Mouse (Mus musculus) liver, embryonic 13.5 days (tissue): Measurements from ENCODE around the gene Tmcc3. TPM values are rescaled to one million over a fixed set of nuclear protein-coding genes. Genes with fewer than 3 reads are reported as not detected.
"Not testable (repeated sequence)": the region's sequence is repeated elsewhere in the genome, so short reads cannot be mapped to it uniquely, and the experiment has no call there.

Experiments
- ATAC-seq: fragments of 200-750 bp; cut with Nextera tagmentation; 2 replicates; pipeline ENCODE4 v1.8.0; 2017; ENCODE audit warnings: low read depth, mild to moderate bottlenecking, moderate number of reproducible peaks, moderate library complexity
- DNase-seq: peaks from one replicate; pipeline ENCODE4 v3.0.0; 2022
- H3K27ac ChIP-seq: fragments of 300-500 bp; sonication (generic); 2 replicates; pipeline ENCODE4 v1.5.1; 2015; ENCODE audit warnings: moderate library complexity, mild to moderate bottlenecking, inconsistent platforms
- H3K27me3 ChIP-seq: fragments of 300-500 bp; sonication (generic); 2 replicates; pipeline ENCODE4 v1.6.1; 2015; ENCODE audit warnings: mild to moderate bottlenecking, inconsistent platforms
- H3K36me3 ChIP-seq: fragments of 300-500 bp; sonication (generic); 2 replicates; pipeline ENCODE4 v1.6.1; 2015; ENCODE audit warnings: mild to moderate bottlenecking, inconsistent platforms
- H3K4me1 ChIP-seq: fragments of 300-500 bp; sonication (generic); replicated peaks from 2 replicates; pipeline ENCODE4 v1.6.1; 2015; ENCODE audit warnings: inconsistent platforms
- H3K4me2 ChIP-seq: fragments of 300-500 bp; sonication (generic); 2 replicates; pipeline ENCODE4 v1.6.1; 2015; ENCODE audit warnings: inconsistent platforms, mild to moderate bottlenecking, moderate library complexity
- H3K4me3 ChIP-seq: fragments of 300-500 bp; sonication (generic); replicated peaks from 2 replicates; pipeline ENCODE4 v1.5.1; 2015; ENCODE audit warnings: mild to moderate bottlenecking, inconsistent platforms
- H3K9ac ChIP-seq: fragments of 300-500 bp; sonication (generic); 2 replicates; pipeline ENCODE4 v1.6.1; 2015; ENCODE audit warnings: mild to moderate bottlenecking, inconsistent platforms
- H3K9me3 ChIP-seq: fragments of 300-500 bp; sonication (generic); replicated peaks from 2 replicates; pipeline ENCODE4 v1.6.1; 2016; ENCODE audit warnings: inconsistent platforms
- WGBS: fragments of 180-500 bp; shearing (Covaris S2); methylation state at CpG from one replicate; pipeline ENCODE4 v1.1.7; 2015; ENCODE audit not compliant: insufficient replicate concordance; 5-methylcytosine and 5-hydroxymethylcytosine counted together
- polyA plus RNA-seq: library from polyadenylated mRNA; unstranded; fragments of >200 nt; fragmentation: Nextera tagmentation; extraction: Ambion mirVana; gene quantifications from 2 replicates; pipeline ENCODE4 v1.2.1, GENCODE M21; 2015

Tmcc3 gene
- polyA plus RNA-seq, 1 experiment from 2014 or later, result 2.6 TPM

DNA sequence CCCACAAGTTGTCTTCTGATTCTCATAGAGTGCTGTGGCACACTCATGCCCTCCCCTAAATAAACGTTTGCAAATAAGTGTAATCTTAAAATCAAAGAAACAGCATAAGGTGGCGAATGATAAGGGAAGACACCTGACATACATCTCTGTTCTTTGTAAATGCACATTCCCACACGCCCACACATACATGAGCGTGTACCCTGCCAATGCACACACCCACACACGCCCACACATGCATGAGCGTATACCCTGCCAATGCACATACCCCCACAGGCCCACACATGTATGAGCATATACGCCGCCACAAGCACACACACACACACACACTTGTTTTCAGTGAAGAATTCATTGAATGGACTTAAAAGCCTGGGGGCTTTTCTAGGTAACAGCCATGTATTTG lies 211.5 kb downstream of the Tmcc3 start:
- Histone ChIP-seq H3K27me3 (peaks cover 8% of the 10 kb centered on the region), H3K9ac (no peak overlapping the region), H3K4me1 (peaks cover 80% of the 10 kb centered on the region), H3K9me3 (no peaks in the 10 kb centered on the region), H3K4me2 (no peak overlapping the region), H3K36me3 (no peaks in the 10 kb centered on the region), H3K4me3 (no peak overlapping the region), H3K27ac (no peak overlapping the region)
- no peak for ATAC-seq
- 60% methylated on average over 8 of the region's 8 CpGs for WGBS
- DNase-seq, result no peak

DNA sequence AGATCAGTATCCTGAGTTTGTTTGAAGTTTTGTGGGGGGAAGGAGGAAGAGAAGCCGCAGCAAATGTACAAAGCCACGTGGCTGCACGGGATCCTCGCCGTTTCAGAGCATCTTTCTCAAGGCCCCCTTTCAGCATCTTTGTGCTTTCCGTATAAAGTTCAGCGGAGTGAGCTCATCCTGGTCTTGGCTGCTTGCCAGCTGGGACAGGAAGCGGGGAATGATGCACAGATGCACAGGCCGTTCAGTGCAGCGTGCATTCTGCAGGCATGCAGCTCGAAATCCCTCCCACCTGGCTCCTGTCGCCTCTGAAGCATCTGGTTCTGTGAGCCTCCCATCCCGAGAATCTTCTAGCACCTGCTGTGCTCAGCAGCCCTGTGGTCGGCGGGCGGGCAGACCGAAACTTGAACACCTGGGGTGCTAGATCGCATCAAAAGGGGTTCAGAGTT lies 212.0 kb downstream of the Tmcc3 start:
- no peak for ATAC-seq
- H3K9ac ChIP-seq, result no peak overlapping the region
- H3K27ac ChIP-seq, result no peak overlapping the region
- no peaks in the 10 kb centered on the region for H3K9me3 ChIP-seq
- no peak overlapping the region for H3K4me2 ChIP-seq
- no peak overlapping the region for H3K4me3 ChIP-seq
- peaks cover 84% of the 10 kb centered on the region for H3K4me1 ChIP-seq
- WGBS, result 48% methylated on average over 18 of the region's 18 CpGs
- no peak for DNase-seq
- no peaks in the 10 kb centered on the region for H3K36me3 ChIP-seq
- 0 out of 2 replicates have a peak, but pooled peaks cover 4% of the 10 kb centered on the region for H3K27me3 ChIP-seq

DNA sequence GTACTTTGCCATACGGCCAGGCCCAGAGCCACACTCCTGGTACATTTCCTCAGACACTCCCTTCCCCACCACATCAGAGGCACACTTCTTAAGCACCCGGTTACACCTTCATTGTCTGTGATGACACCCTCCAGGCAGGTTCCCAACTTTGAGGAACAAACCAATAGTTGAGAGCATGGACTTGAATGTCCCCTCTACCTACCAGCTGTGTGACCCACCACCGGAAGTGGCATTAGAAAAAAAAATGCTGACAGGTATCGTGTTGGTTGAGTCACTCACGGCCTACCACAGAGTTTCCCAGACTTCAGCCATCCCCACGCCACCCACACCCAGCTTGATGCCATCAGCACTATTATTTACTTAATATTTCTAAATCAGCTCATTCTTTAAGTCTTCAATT lies 213.2 kb downstream of the Tmcc3 start:
- Histone ChIP-seq H3K4me1 (peaks cover 89% of the 10 kb centered on the region), H3K4me3 (no peak overlapping the region), H3K4me2 (no peak overlapping the region), H3K9ac (no peak overlapping the region), H3K27me3 (no peaks in the 10 kb centered on the region), H3K9me3 (no peaks in the 10 kb centered on the region), H3K36me3 (no peaks in the 10 kb centered on the region), H3K27ac (peak overlapping the region; percentile 27; the same call in 1 of the 2 replicates)
- WGBS, result 62% methylated on average over 6 of the region's 6 CpGs
- ATAC-seq (no peak), DNase-seq (no peak)

DNA sequence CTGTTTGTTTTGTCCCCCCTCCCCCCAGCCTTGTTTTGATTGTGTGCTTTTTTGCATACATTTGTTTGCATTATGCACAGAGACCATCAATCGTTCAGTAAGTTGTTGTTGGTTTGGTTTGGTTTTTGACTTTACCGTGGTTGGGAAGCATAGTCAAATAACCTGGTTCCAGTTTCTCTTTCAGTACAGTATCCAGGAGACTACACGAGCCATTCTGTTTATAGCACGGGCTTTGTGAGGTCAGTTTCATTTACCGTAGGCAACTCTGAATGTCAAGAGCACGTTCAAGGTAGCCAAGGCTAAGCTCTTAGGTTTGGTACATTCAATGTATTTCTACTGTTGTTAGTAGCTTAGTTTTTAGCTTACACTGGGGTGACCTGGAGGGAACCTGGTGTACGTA lies 214.0 kb downstream of the Tmcc3 start:
- no peaks in the 10 kb centered on the region for H3K9me3 ChIP-seq
- peaks cover 89% of the 10 kb centered on the region for H3K4me1 ChIP-seq
- H3K27ac ChIP-seq, result peak overlapping the region; percentile 84
- 72% methylated on average over 7 of the region's 7 CpGs for WGBS
- ATAC-seq, result no peak
- no peaks in the 10 kb centered on the region for H3K27me3 ChIP-seq
- H3K4me3 ChIP-seq, result no peak overlapping the region
- no peaks in the 10 kb centered on the region for H3K36me3 ChIP-seq
- DNase-seq, result no peak
- no peak overlapping the region for H3K4me2 ChIP-seq
- H3K9ac ChIP-seq, result no peak overlapping the region

DNA sequence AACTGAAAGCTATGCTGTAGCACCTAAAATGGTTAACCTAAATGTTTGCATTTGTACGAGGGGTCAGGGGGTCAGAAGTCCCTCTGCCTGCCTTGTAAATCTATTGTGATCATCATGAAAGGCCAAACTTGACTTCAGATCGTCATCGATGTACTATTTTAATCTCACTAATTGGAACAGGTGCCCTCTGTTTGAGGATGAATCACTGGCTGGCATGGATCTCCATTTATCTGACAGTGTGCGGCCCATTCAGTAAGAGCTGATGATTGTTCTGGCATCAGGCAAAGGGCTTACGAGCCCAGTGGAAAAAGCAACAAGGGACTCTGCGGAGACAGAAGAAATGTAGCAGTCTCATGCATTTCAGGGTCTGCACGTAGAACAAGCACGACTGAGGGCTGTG lies 215.1 kb downstream of the Tmcc3 start:
- H3K36me3 ChIP-seq, result no peaks in the 10 kb centered on the region
- no peak overlapping the region for H3K4me3 ChIP-seq
- H3K27me3 ChIP-seq, result 0 out of 2 replicates have a peak, but pooled peaks cover under 1% of the 10 kb centered on the region
- ATAC-seq (no peak), DNase-seq (no peak)
- peak overlapping the region; percentile 44 for H3K4me2 ChIP-seq
- no peaks in the 10 kb centered on the region for H3K9me3 ChIP-seq
- peaks cover 78% of the 10 kb centered on the region for H3K4me1 ChIP-seq
- no peak overlapping the region for H3K9ac ChIP-seq
- H3K27ac ChIP-seq, result peak overlapping the region; percentile 84
- 77% methylated on average over 8 of the region's 8 CpGs for WGBS

DNA sequence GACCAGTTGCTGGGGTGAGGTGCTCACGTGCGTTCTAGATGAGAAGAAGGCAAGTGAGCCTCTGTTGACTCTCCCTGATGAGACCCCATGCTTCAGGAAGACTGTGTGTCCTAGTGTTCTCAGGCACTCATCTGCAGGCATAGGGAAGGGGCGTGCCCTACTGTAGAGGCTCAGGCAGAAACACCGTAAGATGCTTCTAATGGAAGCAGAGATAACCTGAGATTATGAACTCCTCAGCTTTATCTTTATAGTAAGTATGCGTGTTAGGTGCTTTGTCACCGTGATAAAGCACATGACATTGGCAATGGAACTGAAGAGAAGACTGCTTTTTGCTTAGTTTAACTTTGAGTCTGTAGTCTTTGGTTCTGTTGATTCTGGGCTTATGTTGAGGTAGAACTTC lies 215.5 kb downstream of the Tmcc3 start:
- H3K27me3 ChIP-seq, result 0 out of 2 replicates have a peak, but pooled peaks cover 2% of the 10 kb centered on the region
- 33% methylated on average over 6 of the region's 6 CpGs for WGBS
- H3K4me2 ChIP-seq, result peak overlapping the region; percentile 44
- ATAC-seq (peak; percentile 88), DNase-seq (peak; percentile 56)
- H3K4me3 ChIP-seq, result no peak overlapping the region
- no peaks in the 10 kb centered on the region for H3K36me3 ChIP-seq
- H3K4me1 ChIP-seq, result peaks cover 75% of the 10 kb centered on the region
- no peak overlapping the region for H3K9ac ChIP-seq
- no peaks in the 10 kb centered on the region for H3K9me3 ChIP-seq
- H3K27ac ChIP-seq, result peak overlapping the region; percentile 84

DNA sequence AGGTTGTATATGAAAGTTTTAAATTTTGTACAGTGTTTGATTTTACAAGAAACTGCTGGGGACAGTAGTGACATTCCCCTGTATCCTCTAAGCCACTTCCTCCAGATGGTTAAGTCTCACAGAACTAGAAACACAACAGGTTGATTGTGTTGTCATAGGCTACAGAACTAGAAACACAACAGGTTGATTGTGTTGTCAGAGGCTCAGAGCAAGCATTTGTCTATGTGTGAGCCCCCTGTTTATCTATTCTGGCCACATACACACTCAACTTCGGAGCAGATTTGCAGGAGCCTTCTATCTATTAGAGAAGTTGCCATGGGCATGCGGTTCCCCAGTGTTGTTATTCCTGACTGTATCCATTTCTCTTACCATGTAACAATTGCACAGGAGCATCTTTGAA lies 218.3 kb downstream of the Tmcc3 start:
- peaks cover 53% of the 10 kb centered on the region for H3K4me1 ChIP-seq
- H3K9ac ChIP-seq, result no peak overlapping the region
- no peaks in the 10 kb centered on the region for H3K36me3 ChIP-seq
- WGBS, result 56% methylated on average over 2 of the region's 2 CpGs
- DNase-seq (no peak), ATAC-seq (no peak)
- H3K27ac ChIP-seq, result no peak overlapping the region
- no peak overlapping the region for H3K4me2 ChIP-seq
- H3K4me3 ChIP-seq, result no peak overlapping the region
- no peaks in the 10 kb centered on the region for H3K9me3 ChIP-seq
- H3K27me3 ChIP-seq, result 0 out of 2 replicates have a peak, but pooled peaks cover 2% of the 10 kb centered on the region

DNA sequence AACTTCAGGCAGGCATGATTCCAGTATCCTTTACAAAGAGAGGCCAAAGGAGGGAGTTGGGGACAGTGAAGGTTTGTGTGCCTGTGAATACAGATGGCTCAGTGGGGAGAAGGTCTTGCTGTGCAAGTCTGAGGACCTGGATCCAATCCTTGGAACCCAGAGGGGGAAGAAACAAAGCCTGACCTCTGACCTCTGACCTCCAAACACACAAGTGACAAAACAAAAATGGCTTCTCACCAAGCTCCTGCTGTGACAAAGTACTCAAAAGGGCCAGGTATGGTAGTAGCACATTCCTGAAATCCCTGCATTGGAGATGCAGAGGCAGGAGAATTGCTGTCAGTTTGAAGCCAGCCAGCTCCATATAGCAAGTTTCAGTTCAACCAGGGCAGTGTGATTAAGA lies 219.7 kb downstream of the Tmcc3 start:
- ATAC-seq, result no peak

DNA sequence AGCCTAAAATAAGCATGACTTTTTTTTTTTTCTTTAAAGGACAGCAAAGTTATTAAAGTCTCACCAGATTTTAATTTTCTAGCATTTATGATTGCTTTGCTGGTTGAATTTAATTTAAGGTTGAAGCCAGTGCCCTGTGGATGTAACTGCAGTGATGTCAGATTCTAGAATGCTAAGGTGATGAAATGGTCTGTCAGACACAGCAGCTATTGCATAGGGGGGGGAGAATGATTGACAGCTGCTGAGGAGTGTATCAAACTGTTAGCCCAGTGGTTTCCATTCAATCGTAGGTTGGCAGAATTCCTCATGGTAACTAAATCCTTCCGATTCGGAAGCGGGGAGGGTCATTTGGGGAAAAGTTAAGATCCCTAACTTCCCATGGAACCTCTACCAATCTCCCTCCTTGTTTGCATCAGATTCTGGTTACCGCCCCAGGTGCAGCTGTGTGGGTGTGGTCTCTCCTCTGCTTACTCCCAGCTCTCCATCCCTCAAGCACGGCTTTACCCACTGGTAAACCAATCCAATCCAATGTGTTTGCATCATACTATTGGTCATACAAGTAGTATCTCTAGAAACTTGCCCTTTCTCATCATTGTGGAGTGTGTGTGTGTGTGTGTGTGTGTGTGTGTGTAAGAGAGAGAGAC lies 221.5 kb downstream of the Tmcc3 start:
- H3K27me3 ChIP-seq, result 0 out of 2 replicates have a peak, but pooled peaks cover 2% of the 10 kb centered on the region
- no peaks in the 10 kb centered on the region for H3K36me3 ChIP-seq
- H3K4me3 ChIP-seq, result no peak overlapping the region
- no peaks in the 10 kb centered on the region for H3K9me3 ChIP-seq
- 62% methylated on average over 6 of the region's 6 CpGs for WGBS
- no peak overlapping the region for H3K4me2 ChIP-seq
- no peak overlapping the region for H3K9ac ChIP-seq
- DNase-seq (no peak), ATAC-seq (no peak)
- no peak overlapping the region for H3K27ac ChIP-seq
- H3K4me1 ChIP-seq, result peaks cover 23% of the 10 kb centered on the region

More for the DNA sequence above, 219.7 kb downstream of the Tmcc3 start:
- H3K4me3 ChIP-seq, result no peak overlapping the region
- no peak overlapping the region for H3K4me2 ChIP-seq
- no peak for DNase-seq
- no peak overlapping the region for H3K27ac ChIP-seq
- no peak overlapping the region for H3K9ac ChIP-seq
- H3K9me3 ChIP-seq, result no peaks in the 10 kb centered on the region
- H3K4me1 ChIP-seq, result peaks cover 40% of the 10 kb centered on the region
- H3K36me3 ChIP-seq, result no peaks in the 10 kb centered on the region
- H3K27me3 ChIP-seq, result 0 out of 2 replicates have a peak, but pooled peaks cover 2% of the 10 kb centered on the region

DNA sequence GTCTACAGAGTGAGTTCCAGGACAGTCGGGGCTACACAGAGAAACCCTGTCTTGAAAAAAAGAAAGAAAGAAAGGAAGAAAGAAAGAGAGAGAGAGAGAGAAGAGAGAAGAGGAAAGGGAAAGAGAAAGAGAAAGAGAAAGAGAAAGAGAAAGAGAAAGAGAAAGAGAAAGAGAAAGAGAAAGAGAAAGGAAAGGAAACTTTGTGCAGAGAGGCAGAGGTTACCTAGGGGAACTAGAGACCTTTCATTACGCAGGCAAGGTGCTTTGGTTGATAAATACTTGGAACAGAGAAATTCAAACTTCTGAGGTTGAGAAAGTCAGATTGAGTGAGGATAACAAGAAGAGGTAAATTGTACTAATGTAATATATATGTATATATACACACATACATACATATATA lies 226.9 kb downstream of the Tmcc3 start:
- not testable (repeated sequence) for ATAC-seq
- 61% methylated on average over 2 of the region's 2 CpGs for WGBS

DNA sequence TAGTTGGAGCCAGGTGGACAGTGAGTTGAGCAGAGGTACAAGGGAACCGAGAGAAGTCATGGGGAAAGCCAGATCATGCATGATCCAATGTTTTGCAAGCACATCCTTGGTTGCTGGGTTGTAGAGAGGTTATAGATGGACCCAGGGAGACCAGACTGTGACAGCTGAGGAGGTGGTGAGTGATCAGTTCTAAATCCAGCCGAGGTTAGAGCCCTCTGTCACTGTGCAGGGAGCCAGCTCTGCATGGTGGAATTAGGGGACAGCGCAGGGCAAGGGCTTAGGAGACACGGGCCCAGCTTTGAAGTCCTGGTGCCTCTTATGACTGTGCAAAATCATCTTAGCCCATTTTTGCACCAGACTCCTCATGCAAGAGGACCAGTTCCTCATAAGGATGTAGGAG lies 228.5 kb downstream of the Tmcc3 start:
- WGBS, result 72% methylated on average over 4 of the region's 4 CpGs
- Histone ChIP-seq H3K4me1 (peaks cover 5% of the 10 kb centered on the region; the same call in 1 of the 2 replicates), H3K9me3 (peaks cover 5% of the 10 kb centered on the region; the same call in 1 of the 2 replicates), H3K27me3 (no peaks in the 10 kb centered on the region), H3K4me3 (no peak overlapping the region), H3K27ac (no peak overlapping the region), H3K9ac (no peak overlapping the region), H3K4me2 (no peak overlapping the region), H3K36me3 (0 out of 2 replicates have a peak, but pooled peaks cover 3% of the 10 kb centered on the region)
- ATAC-seq, result no peak
- no peak for DNase-seq

More for the DNA sequence above, 226.9 kb downstream of the Tmcc3 start:
- H3K36me3 ChIP-seq, H3K4me3 ChIP-seq, H3K27ac ChIP-seq, H3K4me2 ChIP-seq, H3K9me3 ChIP-seq, H3K4me1 ChIP-seq, H3K9ac ChIP-seq, H3K27me3 ChIP-seq, DNase-seq: not testable (repeated sequence)

DNA sequence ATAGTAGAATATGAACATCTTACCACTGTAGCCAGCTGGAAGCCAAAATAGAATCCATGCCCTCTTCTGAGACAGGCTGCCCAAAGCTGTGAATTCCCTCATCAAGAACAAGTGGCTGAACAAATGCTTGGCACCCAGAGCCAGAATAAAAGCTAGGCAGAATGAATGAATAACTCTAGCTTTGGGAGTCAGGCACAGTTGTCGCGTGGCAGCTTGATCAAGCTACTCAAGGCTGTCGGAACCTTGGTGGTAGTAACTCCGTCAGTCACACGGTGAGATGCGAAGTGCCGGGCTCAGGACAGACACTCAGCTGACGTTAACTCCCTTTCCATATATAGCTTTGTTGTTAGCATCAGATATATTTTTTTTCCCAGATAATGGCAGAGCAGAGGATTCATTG lies 232.2 kb downstream of the Tmcc3 start:
- H3K9ac ChIP-seq, result no peak overlapping the region
- H3K27me3 ChIP-seq, result no peaks in the 10 kb centered on the region
- peaks cover 19% of the 10 kb centered on the region for H3K4me1 ChIP-seq
- no peak overlapping the region for H3K4me2 ChIP-seq
- 0 out of 2 replicates have a peak, but pooled peaks cover 3% of the 10 kb centered on the region for H3K36me3 ChIP-seq
- WGBS, result 58% methylated on average over 8 of the region's 8 CpGs
- no peak overlapping the region for H3K4me3 ChIP-seq
- no peak overlapping the region for H3K27ac ChIP-seq
- ATAC-seq (no peak), DNase-seq (no peak)
- peaks cover 5% of the 10 kb centered on the region; the same call in 1 of the 2 replicates for H3K9me3 ChIP-seq
